Mouse (Mus musculus): ENCODE measurements around the gene Smim14.

DNA sequence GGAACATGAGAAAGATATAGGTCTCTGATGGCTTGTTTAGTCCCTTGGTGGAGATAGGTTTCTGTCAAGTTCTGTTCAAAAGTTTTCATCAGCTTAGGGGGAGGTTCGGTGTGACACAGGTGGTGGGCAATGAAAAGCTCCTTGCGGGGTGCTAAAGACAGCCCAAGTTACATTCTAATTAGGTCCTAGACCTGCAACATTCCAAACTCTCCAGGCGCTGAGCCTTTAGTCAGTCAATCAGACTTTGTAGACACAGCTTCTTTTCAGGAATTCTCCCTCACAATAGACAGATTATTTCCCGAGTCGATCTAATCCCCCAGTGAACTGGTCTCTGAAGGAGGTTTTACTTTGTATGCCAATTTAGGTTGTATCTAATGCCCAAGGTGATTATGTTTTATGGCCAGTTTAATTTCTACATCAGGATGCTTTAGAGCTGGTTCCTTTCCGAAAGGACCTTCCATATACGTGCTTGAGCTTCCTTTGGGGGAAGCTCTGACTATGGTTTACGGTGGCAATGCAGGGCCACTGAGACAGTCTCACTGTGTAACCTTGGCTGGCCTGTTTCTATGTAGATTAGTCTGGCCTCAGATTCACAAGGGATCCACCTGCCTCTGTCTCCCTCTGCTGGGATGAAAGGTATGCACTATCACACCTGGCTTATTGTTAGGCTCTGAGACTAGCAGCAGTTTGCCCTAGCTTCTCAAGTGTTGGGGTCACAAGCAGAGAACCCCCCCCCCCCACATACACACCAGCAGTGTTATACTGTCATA, 11.1 kb downstream of the Smim14 start:
- TF ChIP-seq EP300 (IDR thresholded peaks at IDR 0.05; ENCODE audit: low read depth) (no peak), CTCF (IDR thresholded peaks at IDR 0.05; ENCODE audit: low read depth) (peak; percentile 54)
